Mouse (Mus musculus) cerebellum, adult 2 months (tissue): Measurements from ENCODE around the gene Mob3a.

ENCODE experiments used
- CTCF ChIP-seq: fragments of 200-500 bp; IDR thresholded peaks from 2 replicates; pipeline ENCODE4 v1.5.1; 2011; ENCODE audit warnings: low read depth, mild to moderate bottlenecking, control low read depth, low read length, moderate library complexity, borderline replicate concordance; ENCODE audit not compliant: insufficient read depth
- POLR2A ChIP-seq: fragments of 200-500 bp; IDR thresholded peaks from 2 replicates; pipeline ENCODE4 v1.6.1; 2011; ENCODE audit warnings: low read length, control low read depth, borderline replicate concordance; ENCODE audit not compliant: insufficient read depth

DNA sequence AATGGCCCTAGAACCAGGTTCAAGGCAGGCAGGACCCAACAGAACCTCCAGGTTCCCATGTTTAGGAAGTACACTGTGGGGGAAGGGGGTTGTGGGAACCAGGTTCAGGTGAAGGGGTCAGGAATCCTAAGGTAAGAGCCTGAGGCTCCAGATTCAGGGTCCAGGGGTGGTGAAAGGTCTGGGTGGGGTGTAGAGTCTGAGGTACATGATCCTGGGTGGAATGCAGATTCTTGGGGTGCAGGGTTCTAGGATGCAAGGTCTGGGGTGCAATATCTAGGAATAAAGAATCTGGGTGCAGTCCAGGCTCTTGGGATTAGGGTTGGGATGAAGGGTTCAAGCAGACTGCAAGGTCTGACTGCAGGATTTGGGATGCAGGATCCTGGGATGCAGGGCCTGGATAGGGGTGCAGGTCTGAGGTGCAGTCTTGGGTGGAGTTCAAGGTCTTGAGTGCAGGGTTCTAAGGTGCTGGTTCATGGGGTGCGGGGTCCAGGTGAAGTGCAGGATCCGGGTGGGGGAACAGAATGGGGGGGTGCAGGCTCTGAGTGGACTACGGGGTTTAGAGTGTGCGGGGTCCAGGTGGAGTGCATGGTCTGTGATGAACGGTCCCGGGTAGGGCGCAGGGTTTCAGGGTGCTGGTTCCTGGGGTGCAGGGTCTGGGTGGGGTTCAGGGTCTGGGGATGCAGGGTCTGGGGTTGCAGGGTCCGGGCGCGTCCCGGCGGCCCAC is 46.2 kb downstream of the Mob3a start:
- TF ChIP-seq CTCF (no peak), POLR2A (no peak)
